Mouse (Mus musculus): ENCODE measurements around the gene Plcb1.

GRCm38 (mm10) chr2:135200830-135201229, 415.0 kb downstream of the Plcb1 start:
- no peak for TF ChIP-seq GATA1 (IDR thresholded peaks at IDR 0.05; ENCODE audit: borderline replicate concordance, low read length)
- TF ChIP-seq FLI1 (IDR thresholded peaks at IDR 0.05; ENCODE audit: low read length) = no peak

All from megakaryocyte, embryonic 14.5 days (primary cell).